Mouse (Mus musculus): ENCODE measurements at regions not wholly inside any gene's neighbourhood (a gene's known extent, or its start where the extent isn't known, plus 50 kb on each side); places are given as distances from the start of the nearest gene placed in this dataset.

DNA sequence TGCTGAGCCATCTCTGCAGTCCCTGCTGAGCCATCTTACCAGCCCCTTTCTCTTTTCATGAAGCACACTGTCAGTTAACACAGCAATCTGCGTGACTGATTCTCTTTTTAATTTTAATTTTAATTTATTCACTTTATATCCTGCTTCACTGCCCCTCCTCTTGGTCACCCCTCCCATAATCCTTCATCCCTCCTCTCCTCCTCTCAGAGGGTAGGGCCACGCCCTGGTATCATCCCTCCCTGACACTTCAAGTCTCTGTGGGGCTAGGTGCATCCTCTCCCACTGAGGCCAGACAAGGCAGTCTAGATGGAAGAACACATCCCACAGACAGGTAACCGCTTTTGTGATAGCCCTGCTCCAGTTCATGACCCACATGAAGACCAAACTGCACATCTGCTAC lies 111.5 kb upstream of the Meis2 start:
- no peak for TF ChIP-seq POLR2A (IDR thresholded peaks at IDR 0.05; ENCODE audit: extremely low read depth, insufficient read depth, low read length)
- no peak for TF ChIP-seq CTCF (IDR thresholded peaks at IDR 0.05; ENCODE audit: low read depth, low read length)
